Mouse (Mus musculus) thymus, adult 2 months (tissue): ENCODE measurements around the gene Fry. TPM values are rescaled to one million over a fixed set of nuclear protein-coding genes. Genes with fewer than 3 reads are reported as not detected.

ENCODE experiments used
- DNase-seq: peaks from one replicate; pipeline ENCODE4 v3.0.0; 2021
- H3K27ac ChIP-seq: fragments of 200-500 bp; 2 replicates; pipeline ENCODE4 v1.5.1; 2012; ENCODE audit warnings: low read length, control low read depth; ENCODE audit not compliant: control insufficient read depth, insufficient read depth
- H3K27me3 ChIP-seq: fragments of 200-500 bp; 2 replicates; pipeline ENCODE4 v1.6.1; 2012; ENCODE audit warnings: mild to moderate bottlenecking, low read length, moderate library complexity, mixed read lengths; ENCODE audit not compliant: control insufficient read depth, insufficient read depth
- H3K36me3 ChIP-seq: fragments of 200-500 bp; 2 replicates; pipeline ENCODE4 v1.6.1; 2012; ENCODE audit warnings: mild to moderate bottlenecking, low read length, moderate library complexity; ENCODE audit not compliant: control insufficient read depth, insufficient read depth
- H3K4me1 ChIP-seq: fragments of 200-500 bp; replicated peaks from 2 replicates; pipeline ENCODE4 v1.6.1; 2012; ENCODE audit warnings: low read length; ENCODE audit not compliant: control insufficient read depth, insufficient read depth
- H3K4me3 ChIP-seq: fragments of 200-500 bp; 2 replicates; pipeline ENCODE4 v1.5.1; 2012; ENCODE audit warnings: mild to moderate bottlenecking, low read length, control low read depth, moderate library complexity; ENCODE audit not compliant: control insufficient read depth, insufficient read depth
- CTCF ChIP-seq: fragments of 200-500 bp; IDR thresholded peaks from 2 replicates; pipeline ENCODE4 v1.5.1; 2012; ENCODE audit warnings: mild to moderate bottlenecking, control low read depth, low read length, moderate library complexity, borderline replicate concordance; ENCODE audit not compliant: control insufficient read depth, poor library complexity, insufficient read depth; ENCODE audit errors: extremely low read depth
- POLR2A ChIP-seq: fragments of 200-500 bp; IDR thresholded peaks from 2 replicates; pipeline ENCODE4 v1.6.1; 2012; ENCODE audit warnings: mild to moderate bottlenecking, low read length, control low read depth, moderate library complexity; ENCODE audit not compliant: control insufficient read depth, poor library complexity, insufficient read depth; ENCODE audit errors: extremely low read depth
- WGBS: fragments of 180-500 bp; shearing (Covaris S2); methylation state at CpG from one replicate; pipeline ENCODE4 v1.1.7; 2018; 5-methylcytosine and 5-hydroxymethylcytosine counted together
- polyA plus RNA-seq: library from polyadenylated mRNA; depleted of rRNA; stranded (reverse); fragments of >200 nt; gene quantifications from 2 replicates; pipeline ENCODE4 v1.2.3, GENCODE M21; 2012

The Fry gene
- polyA plus RNA-seq, 1 experiment = 9.8 TPM

DNA sequence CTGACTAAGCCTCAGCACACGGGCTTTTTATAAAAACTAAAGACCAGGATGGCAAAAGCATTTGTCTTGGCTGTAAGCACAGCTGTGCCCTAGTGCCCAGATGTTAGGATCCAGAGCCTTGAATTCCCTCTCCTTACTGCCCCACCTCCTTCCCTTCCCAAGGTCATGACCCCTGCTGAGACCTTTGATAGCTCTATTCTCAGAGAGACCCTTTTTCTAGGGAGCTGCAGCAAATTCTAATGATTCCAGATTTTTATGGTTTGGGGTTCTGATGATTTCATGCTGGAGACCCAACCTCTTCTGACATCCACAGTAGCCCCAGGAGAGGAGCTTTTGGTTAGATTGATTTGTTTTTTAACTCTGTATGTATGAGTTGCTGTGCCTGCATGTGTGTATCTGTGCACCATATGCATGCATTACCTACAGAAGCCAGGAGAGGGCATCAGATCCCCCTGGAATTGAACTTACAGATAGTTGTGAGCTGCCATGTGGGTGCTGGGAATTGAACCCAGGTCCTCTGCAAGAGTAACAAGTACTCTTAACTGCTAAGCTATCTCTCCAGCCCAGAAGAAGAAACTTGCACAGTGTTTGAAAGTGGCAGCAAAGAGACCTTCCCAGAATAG lies 333.7 kb downstream of the Fry start:
- Histone ChIP-seq H3K27me3 (no peaks in the 10 kb centered on the region), H3K27ac (no peak overlapping the region), H3K4me3 (no peak overlapping the region), H3K36me3 (no peaks in the 10 kb centered on the region), H3K4me1 (no peaks in the 10 kb centered on the region)
- DNase-seq = no peak
- TF ChIP-seq POLR2A (no peak), CTCF (no peak)
- WGBS = 94% methylated on average over 1 of the region's 1 CpGs

DNA sequence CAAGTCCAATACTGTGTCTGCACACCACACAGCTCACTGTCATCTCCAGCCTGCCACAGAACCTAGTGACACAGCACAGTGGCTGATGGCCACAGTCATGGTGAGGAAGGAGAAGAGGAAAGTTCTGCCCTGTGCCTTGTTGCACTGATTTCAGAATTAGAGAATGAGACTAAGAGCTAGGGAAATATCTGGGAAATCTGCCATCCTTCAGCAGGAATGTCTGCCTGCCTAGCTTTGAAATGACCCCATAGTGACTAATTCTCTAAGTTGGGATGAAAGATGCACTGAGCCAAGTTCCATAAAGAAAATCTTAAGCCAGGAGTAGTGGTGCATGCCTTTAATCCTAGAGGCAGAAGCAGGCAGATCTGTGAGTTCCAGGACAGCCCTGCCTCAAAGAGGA lies 334.2 kb downstream of the Fry start:
- TF ChIP-seq POLR2A (no peak), CTCF (no peak)
- Histone ChIP-seq H3K27ac (no peak overlapping the region), H3K4me1 (no peaks in the 10 kb centered on the region), H3K36me3 (no peaks in the 10 kb centered on the region), H3K4me3 (no peak overlapping the region), H3K27me3 (no peaks in the 10 kb centered on the region)
- no peak for DNase-seq

DNA sequence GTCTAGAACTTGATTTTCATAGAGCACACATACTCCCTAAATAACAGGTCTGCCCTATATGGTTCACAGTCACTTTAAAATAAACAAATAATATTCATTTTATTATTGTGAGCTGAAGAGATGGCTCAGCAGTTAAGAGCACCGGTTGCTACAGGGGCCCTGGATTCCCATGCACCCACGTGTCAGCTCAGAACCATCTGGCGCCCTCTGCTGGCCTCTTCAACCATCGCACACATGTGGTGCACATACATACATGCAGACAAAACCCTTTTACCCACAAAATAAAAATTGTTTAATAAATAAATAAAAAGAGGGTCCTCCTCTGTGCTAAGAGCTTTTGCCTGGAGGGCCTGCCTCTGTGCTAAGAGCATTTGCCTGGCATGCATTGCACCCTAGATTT lies 335.0 kb downstream of the Fry start:
- H3K27me3 ChIP-seq = no peaks in the 10 kb centered on the region
- TF ChIP-seq CTCF (no peak), POLR2A (no peak)
- no peaks in the 10 kb centered on the region for H3K36me3 ChIP-seq
- 99% methylated on average over 4 of the region's 4 CpGs for WGBS
- H3K27ac ChIP-seq = no peak overlapping the region
- no peak for DNase-seq
- no peak overlapping the region for H3K4me3 ChIP-seq
- H3K4me1 ChIP-seq = no peaks in the 10 kb centered on the region

DNA sequence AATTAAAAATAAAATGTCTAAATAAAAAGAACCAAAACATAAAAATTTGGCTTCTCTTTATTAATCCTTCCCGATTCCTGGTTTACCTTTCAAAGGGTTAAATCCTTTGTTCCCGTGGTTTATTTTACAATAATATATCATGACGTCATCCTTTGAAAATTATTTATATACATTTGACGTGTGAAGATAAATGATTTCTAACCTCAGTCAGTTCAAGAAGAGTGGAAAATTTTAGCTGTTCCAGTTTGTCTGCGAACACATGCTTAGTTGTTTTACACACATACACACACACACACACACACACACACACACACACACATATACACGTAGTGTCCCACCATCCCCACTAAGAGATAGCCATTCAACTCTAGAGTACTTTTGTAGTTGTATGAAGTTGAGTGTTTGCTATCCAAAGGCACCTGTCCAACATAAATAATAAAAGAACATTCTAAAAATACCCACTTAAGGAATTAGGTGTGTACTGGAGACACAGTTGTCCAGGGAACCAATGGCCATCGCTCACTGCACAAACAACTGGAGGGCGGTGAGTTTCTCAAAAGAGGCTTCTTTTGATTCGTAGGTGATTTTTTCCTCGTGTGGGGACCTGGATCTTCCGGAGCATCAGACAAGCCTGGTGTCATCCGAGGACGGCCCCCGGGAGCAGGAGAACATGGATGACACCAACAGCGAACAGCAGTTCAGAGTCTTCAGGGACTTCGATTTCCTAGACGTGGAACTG lies 338.9 kb downstream of the Fry start:
- TF ChIP-seq POLR2A (no peak), CTCF (no peak)
- DNase-seq = no peak
- Histone ChIP-seq H3K36me3 (no peaks in the 10 kb centered on the region), H3K4me3 (no peak overlapping the region), H3K27ac (no peak overlapping the region), H3K4me1 (no peaks in the 10 kb centered on the region), H3K27me3 (no peaks in the 10 kb centered on the region)
- WGBS = 92% methylated on average over 17 of the region's 17 CpGs

DNA sequence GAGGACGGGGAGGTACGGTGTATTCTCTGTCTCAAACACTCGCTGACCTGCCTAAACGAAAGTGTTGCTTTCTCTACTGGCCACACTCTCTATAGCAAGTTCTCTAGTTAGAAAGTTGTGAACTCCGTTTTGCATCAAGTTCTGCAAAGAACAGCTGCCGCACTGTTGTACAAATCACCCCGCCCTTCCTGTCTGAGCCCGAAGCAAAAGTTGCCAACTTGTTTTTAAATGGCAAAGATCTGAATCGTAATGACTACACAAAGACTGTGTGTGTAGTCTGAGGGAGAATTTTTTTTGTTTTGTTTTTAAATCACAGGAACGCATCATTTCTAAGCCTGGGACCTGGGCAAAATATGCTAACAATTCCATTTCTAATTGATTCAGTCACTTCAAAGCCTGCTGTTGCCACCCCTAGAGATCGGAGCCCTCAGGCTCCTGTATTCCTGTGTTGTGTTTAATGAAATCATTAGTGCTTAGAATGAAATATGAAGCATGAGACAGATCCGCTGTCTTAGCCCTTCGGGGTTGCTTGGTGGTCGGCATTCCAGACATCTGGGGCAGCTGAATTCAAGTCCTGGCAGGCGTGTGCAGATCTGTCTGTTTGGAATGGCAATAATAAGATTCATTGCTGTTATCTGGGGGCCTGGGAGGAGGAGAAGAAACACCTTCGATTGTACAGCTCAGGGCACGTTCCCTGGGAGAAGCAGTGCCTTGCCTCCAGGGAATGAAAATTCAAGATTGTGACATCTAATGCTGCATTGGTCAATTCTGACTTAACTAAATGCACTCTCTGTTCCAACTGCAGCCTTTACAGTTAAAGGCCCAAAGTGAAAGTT lies 339.7 kb downstream of the Fry start:
- Histone ChIP-seq H3K27me3 (no peaks in the 10 kb centered on the region), H3K4me3 (no peak overlapping the region), H3K27ac (no peak overlapping the region), H3K4me1 (no peaks in the 10 kb centered on the region), H3K36me3 (no peaks in the 10 kb centered on the region)
- no peak for DNase-seq
- TF ChIP-seq CTCF = no peak
- TF ChIP-seq POLR2A = no peak
- 80% methylated on average over 17 of the region's 17 CpGs for WGBS

DNA sequence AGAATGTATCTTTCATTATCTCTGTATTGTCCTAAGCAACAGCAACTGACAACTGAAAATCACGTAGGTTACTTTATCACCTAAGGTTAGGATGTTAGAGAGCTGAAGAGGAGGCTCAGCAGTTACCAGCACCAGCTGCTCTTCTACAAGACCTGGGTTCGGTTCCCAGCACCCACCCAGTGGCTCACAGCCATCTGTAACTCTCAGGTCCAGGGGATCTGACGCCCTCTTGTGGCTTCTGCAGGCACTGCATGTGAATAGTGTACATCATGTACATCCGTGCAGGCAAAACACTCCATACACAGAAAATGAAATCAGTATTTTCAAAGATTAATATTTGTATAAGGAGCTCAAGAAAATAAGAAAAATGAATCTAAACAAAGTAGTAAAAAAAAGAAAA lies 341.4 kb downstream of the Fry start:
- Histone ChIP-seq H3K4me3 (no peak overlapping the region), H3K36me3 (no peaks in the 10 kb centered on the region), H3K27me3 (no peaks in the 10 kb centered on the region), H3K4me1 (no peaks in the 10 kb centered on the region), H3K27ac (no peak overlapping the region)
- TF ChIP-seq POLR2A = no peak
- TF ChIP-seq CTCF = peak; percentile 65; the same call in 1 of the 2 replicates
- no peak for DNase-seq
- 92% methylated on average over 4 of the region's 4 CpGs for WGBS
